Comparison of ENCODE assay signal across 13 mouse cellular contexts in genomic region chr5:123960129-123960528, GRCm38 (mm10).
"Had no signal": no experiment of that assay in that cellular context is flagged by ENCODE, and none has a peak within 500 bp of the region (broad histone marks: within the 10 kb centered on the region; RNA-seq: fewer than 3 reads in every experiment).

No protein-coding gene starts in this region.

- DNase-seq: kidney, adult 2 months; kidney, postnatal 10 days; kidney, postnatal 36 days; layer of hippocampus, postnatal 36 days; left cerebral cortex, postnatal 4 days; liver, embryonic 13.5 days; lung, embryonic 14.5 days; midbrain, embryonic 14.5 days; right cerebral cortex, adult 18-20 months; right cerebral cortex, postnatal 14 days; right cerebral cortex, postnatal 4 days; thymus, adult 18-20 months; thymus, postnatal 36 days had no signal
